Mouse (Mus musculus): ENCODE results near the gene Ccdc85c.

Ccdc85c gene

DNA sequence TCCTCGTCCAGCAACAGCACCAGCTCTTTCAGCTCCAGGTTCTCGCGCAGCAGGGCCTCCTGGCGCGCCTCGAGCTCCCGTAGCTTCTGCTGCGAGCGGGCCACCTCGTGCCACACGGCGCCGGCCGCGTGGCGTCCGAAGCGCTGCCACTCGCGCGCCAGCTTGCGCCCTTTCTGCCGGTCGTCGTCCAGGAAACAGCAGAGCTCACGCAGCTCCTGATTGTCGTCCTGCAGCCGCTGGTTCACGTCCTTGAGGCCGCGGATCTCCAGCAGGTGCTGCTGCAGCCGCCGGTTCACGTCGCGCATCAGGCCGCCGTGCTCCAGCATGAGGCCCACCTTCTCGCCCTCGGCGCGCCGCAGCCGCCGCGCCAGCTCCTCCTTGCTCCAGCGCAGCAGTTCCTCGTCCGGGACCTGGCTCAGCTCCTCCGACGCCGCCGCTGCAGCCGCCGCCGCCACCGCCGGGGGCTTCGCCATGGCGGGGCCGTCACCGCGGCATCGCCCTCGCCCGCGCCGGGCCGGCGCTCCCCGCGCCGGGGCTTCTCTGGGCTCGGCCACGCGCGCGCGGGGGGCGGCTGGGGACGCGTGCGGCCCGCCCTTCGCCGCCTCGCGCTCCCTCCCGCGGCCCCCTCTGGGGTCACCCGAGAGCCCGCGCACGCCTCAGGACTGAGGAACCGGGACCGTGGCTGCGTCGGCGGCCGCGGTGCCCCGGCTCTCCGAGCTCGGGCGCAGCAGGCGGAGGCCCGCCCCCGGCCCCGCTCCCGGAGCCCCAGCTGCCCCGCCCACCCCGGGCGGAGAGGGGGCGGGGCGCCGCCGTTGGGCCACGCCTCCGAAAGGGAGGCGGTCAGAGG, at the start of gene Ccdc85c:
TSS of gene Ccdc85c (minus strand) at position 765 of the 847 bp plus-strand sequence.
- DNase-seq (ENCODE audit: low spot score): no peak

GRCm38 (mm10) chr12:108320096-108320495, 44.9 kb upstream of the Ccdc85c start:
- DNase-seq (ENCODE audit: low spot score): no peak

- DNase-seq (ENCODE audit: low spot score): no peak
Measured at GRCm38 (mm10) chr12:108318499-108318898, 43.3 kb upstream of the Ccdc85c start.

DNA sequence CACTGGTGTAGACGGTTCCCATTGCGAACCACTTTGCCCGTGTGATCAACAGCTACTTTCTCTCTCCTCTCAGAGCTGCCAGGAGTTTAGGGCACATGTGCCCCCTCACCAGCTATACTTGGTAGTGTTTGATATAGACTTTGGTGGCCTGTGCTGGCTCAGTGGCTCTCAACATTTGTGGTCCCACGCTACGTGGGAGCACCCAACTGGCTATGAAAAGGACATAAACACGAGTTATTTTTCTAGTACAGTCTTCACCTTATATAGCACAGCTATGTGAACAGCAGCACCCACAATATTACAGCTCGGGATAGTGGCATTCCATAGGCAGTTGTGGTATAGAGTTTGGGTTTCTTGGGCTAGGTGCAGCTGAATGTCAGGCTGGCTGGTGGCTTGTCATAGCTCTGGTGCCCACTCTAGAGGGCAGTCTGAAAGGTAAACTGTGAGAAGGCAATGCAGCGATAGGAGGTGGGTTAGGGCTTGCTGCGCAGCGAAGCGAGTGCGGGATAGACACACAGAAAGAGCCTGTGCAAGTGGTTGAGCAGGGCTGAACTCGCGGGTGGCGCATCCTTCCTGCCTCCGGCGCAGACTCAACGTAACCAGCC, 42.7 kb upstream of the Ccdc85c start:
- no peak for DNase-seq (ENCODE audit: low spot score)

- no peak for DNase-seq (ENCODE audit: low spot score)
Measured at GRCm38 (mm10) chr12:108317201-108317738, 42.0 kb upstream of the Ccdc85c start.

GRCm38 (mm10) chr12:108316655-108317054, 41.4 kb upstream of the Ccdc85c start:
- DNase-seq (ENCODE audit: low spot score): no peak

DNA sequence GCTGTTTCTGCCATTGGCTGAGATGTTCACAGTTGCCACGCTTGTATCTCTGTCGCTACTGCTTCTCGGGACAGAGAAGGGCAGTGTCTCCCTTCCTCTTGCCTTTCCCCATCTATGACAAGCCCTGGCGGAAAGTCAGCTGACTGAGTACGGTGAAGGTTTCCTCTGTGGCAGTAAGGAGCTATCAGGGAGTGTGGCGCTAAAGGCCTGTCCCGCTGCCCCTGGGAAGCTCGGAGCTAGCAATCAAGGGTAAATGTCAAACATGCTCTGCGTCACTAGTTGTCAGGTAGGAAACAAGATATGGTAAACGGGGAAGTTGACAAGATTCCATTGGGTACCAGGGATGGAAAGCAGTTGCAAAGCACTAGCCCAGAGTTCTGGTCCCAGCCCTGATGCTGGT, 40.6 kb upstream of the Ccdc85c start:
- DNase-seq (ENCODE audit: low spot score): no peak

GRCm38 (mm10) chr12:108313244-108313772, 38.1 kb upstream of the Ccdc85c start:
- no peak for DNase-seq (ENCODE audit: low spot score)

GRCm38 (mm10) chr12:108312432-108312851, 37.2 kb upstream of the Ccdc85c start:
- DNase-seq (ENCODE audit: low spot score): no peak

DNA sequence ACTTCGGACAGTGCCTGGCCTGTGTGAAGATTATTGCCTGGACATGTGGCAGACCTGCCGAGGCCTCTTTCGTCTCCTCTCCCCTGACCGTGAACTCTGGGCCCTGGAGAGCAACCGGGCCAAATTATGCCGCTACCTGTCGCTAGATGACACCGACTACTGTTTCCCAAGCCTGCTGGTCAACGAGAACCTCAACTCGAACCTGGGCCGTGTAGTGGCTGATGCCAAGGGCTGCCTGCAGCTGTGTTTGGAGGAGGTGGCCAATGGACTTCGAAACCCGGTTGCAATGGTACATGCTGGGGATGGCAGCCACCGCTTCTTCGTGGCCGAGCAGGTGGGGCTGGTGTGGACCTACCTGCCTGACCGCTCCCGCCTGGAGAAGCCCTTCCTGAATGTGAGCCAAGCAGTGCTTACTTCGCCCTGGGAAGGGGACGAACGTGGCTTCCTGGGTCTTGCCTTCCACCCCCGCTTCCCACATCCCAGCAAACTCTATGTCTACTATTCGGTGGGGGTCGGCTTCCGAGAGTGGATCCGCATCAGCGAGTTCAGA, 36.6 kb upstream of the Ccdc85c start:
- DNase-seq (ENCODE audit: low spot score): no peak

- DNase-seq (ENCODE audit: low spot score): no peak
Measured at GRCm38 (mm10) chr12:108310456-108311027, 35.3 kb upstream of the Ccdc85c start.

GRCm38 (mm10) chr12:108310041-108310440, 34.8 kb upstream of the Ccdc85c start:
- DNase-seq (ENCODE audit: low spot score): no peak

DNA sequence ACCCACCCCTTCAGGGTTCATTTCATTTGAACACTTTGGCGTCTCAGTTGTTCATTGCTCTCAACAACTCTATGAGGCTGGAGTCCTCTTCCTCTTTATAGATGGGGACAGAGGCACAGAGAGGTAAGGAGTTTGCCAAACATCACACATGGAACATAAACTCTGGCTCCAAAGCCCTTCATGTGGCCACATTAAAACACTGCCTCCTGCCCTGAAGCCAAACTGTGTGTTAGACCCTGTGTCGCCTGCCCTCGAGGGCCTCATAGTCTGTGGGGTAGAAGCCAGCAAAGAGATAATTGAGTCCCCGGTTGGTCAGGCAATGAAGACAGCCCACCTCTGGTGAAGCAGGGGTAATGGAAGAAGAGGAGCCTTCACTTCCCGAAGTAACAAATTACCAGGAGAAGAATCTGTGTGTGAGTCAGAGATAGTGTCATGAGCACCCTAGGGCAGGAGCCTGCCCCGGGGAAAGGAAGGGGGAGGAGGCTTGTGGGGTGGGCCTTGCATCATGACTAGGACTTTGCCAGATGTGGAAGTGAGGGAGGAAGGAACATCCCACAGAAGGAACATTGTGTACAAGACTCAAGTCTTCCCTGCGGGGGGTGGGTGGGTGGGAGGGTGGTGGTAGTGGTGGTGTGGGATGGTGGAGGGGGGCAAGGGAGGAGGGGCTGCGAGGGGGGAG, 34.0 kb upstream of the Ccdc85c start:
- no peak for DNase-seq (ENCODE audit: low spot score)

DNA sequence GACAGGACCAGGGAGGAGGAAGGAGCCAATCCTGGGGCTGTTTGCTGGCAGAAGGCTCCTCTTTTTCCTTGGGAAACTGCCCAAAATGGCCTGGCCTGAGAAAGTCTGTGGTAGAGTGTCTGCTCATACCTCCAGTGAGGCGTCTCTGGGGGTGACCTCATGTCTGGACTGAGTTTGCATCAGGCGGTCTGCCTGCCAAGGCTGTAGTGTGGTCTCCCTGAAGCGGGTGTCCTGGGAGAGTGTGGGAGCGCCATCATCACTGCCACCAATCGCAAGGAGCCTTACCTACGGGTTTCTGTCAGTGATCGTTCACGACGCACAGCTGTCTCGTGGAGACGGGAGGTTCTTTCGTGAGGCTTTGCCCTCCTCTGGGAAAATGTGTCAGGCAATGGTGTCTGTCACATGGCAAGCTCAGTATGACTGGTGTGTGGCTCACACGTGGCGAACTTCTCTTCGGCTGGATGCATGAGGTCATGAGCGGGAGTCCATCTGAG, 33.2 kb upstream of the Ccdc85c start:
- DNase-seq (ENCODE audit: low spot score): peak; percentile 51

DNA sequence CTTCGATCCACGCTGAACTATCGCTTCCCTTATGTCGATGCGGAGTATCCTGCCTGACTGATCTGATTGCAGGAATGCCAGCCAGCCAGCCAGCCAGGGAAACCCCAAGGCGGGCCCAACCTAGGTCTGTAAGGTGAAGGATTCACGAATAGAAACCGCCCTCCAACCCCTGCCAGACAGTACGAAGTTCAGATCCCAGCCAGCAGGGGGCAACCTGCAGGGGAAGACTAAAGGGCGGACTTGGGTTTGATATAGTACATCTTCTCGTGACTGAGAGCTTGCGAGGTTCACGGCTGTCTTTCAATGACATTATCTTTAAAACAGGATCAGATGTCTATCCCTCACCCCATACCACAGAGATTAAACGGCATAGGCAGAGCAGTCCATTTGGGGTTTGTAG, 32.3 kb upstream of the Ccdc85c start:
- DNase-seq (ENCODE audit: low spot score): no peak

DNA sequence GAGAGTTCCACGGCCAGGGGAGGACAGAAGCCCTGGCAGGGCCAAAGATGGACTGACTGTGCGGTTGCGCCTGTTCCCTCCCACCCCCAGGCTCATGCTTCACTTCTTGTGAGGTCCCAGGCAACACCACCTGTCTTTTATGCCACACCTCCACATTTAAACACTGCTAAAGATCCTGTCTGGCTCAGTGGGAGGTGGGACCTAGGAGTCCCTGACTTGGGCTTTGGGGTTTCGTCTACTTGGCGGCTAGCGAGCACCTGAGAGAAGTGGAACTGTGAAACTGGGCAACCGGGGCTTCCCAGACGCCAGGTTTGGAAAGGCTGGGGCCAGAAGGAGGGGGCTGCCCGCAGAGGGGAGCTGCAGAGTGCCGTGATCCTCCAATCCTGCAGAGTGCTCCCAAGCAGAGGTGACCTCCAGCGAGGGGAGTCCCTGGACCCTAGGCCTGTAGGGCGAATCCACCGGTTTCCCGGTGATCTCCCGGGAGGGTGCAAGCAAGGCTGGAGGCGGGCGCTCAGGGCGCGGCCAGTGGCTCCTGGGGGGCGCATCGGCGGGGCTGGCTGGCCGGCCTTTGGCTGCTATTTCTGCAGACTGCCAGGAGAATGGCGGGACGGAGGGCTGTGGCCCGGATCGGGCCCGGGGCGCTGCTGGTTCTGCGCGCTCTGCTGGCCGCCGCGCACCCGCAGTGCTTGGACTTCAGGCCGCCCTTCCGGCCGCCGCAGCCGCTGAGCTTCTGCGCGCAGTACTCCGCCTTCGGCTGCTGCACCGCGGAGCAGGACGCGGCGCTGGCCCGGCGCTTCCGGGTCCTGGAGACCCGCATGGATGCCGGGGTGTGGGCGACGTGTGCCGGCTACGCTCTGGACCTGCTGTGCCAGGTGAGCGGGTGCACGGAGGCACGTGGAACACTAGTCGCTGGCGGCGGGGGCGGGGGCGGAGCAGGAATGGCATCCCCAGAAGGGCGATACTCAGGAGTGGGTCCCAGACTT, 30.9 kb upstream of the Ccdc85c start, which contains the start of gene Hhipl1:
TSS of gene Hhipl1 (plus strand) at position 459 of the 983 bp plus-strand sequence.
- no peak for DNase-seq (ENCODE audit: low spot score)

DNA sequence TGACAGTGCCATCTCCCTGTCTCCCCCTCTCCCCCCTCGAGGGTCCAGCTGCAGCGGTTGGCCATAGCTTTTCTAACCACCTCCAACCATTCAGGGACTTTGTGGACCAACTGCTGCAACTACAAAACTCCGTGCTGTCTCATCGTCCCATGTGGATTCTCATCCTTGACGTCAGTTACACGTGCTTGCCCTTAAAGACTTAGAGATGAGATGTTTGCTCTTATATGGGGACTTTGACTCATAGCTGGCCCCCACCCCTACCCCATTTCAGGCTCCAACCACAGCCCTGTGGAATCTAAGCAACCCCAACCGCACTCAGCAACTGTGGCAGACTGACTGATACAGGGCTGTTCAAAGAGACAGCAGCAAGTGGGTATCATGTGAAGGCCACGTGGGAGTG, 29.9 kb upstream of the Ccdc85c start:
- DNase-seq (ENCODE audit: low spot score): no peak

GRCm38 (mm10) chr12:108303778-108304365, 28.6 kb upstream of the Ccdc85c start:
- DNase-seq (ENCODE audit: low spot score): no peak

DNA sequence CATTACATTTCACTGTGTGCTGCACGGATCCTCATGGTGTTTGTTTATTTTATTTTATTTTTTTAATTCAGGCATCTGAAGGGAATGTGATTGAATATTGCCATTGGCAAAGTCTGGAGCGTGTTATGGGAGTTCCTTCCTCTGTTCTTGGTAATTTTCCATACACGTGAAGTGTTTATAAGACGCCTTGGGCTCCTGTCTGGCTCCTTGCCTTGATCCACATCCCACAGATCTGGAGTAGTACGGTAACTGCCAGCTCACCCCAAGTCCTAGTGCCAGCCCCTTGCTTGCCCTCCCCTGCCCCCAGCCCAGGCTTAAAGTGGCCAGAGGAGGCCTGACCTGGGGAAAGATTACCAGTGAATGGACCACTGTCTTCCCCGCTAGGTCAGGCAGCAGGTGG, 25.8 kb upstream of the Ccdc85c start:
- no peak for DNase-seq (ENCODE audit: low spot score)

DNA sequence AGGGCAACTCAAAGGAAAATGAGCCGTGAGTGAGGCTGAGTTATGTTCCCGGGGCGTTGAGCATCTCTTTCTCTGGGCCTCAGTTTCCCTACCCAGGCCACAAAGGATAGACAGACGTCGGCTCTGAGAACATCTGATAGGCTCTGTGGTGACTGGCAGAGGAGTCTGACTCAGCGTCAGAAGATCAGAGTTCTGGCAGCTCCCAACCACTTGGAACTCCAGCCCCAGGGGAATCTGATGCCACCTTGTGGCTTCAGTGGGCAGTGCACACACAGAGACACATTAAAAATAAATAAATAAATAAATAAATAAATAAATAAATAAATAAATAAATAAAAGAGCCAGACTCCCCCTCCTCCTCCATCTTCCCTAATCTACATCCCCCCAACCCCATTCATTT, 21.8 kb upstream of the Ccdc85c start:
- DNase-seq (ENCODE audit: low spot score): no peak

Measured in adipocyte (in vitro differentiated cells).